In the genomic region with DNA sequence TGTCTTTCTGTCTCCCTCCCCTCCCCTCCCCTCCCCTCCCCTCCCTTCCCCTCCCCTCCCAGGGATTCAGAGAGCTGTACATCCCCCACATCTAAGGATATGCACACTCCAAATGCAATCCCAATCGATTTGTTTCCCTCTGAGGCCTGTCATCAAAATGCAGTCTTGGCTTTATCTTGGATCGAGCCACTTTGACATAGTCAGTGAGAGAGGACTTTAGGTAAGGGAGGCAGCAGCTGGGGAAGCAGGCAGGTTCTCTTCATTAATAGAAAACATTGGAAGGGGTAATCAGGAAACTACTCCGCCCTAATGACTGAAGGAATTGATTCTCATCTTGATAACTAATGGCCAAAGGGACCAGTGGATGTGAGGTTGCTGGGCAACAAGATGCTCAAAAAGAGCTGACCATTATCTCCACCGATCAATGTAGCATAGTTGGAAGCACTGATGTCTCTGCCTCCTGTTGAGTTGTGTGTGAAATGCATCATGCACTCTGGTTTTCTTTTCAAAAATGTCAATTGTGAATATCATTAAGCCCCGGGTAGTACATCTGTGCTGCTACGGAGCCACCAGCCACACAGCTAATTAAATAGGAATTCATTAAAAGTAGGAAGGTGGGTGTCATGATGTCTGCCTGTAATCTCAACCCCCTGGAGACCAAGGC, we compare ENCODE assay signal across 20 mouse cellular contexts. TPM values are rescaled to one million over a fixed set of nuclear protein-coding genes. Genes with fewer than 3 reads are reported as not detected.
DNase-seq lines count a peak whose midpoint lies in the region; ATAC-seq and TF ChIP-seq lines count a peak whose summit lies in the region.
"Had no signal": no experiment of that assay in that cellular context is flagged by ENCODE, and none has a peak within 500 bp of the region (broad histone marks: within the 10 kb centered on the region; RNA-seq: fewer than 3 reads in every experiment).

No protein-coding gene starts in this region.

- ATAC-seq in forebrain, embryonic 13.5 days = peak; percentile 20; the same call in 1 of the 2 replicates
- no peak for ATAC-seq in neural tube, embryonic 14.5 days (ENCODE audit: low read depth)
- ATAC-seq in intestine, postnatal 0 days = no peak
- ATAC-seq: liver, embryonic 12.5 days had no signal

- H3K4me3 ChIP-seq in forebrain, embryonic 13.5 days = no peak overlapping the region
- no peak overlapping the region for H3K4me3 ChIP-seq in hindbrain, embryonic 10.5 days
- H3K4me3 ChIP-seq in midbrain, embryonic 10.5 days = no peak overlapping the region
- no peak overlapping the region for H3K4me3 ChIP-seq in neural tube, embryonic 14.5 days (ENCODE audit: low read depth, low read length)
- no peak overlapping the region for H3K4me3 ChIP-seq in intestine, postnatal 0 days (ENCODE audit: low read depth, low read length)
- H3K4me3 ChIP-seq: embryonic facial prominence, embryonic 15.5 days; gastrocnemius, adult 2 months; liver, embryonic 12.5 days; lung, embryonic 15.5 days; stomach, embryonic 15.5 days had no signal

- peaks cover 7% of the 10 kb centered on the region for H3K36me3 ChIP-seq in forebrain, embryonic 13.5 days (ENCODE audit: poor library complexity, severe bottlenecking)
- H3K36me3 ChIP-seq in hindbrain, embryonic 10.5 days = no peaks in the 10 kb centered on the region
- no peaks in the 10 kb centered on the region for H3K36me3 ChIP-seq in midbrain, embryonic 10.5 days
- no peaks in the 10 kb centered on the region for H3K36me3 ChIP-seq in neural tube, embryonic 14.5 days (ENCODE audit: control insufficient read depth, insufficient read depth, low read length)
- no peaks in the 10 kb centered on the region for H3K36me3 ChIP-seq in intestine, postnatal 0 days (ENCODE audit: control insufficient read depth, insufficient read depth)
- H3K36me3 ChIP-seq: embryonic facial prominence, embryonic 15.5 days; liver, embryonic 12.5 days; lung, embryonic 15.5 days; stomach, embryonic 15.5 days had no signal

- H3K4me1 ChIP-seq in forebrain, embryonic 13.5 days = peaks cover 51% of the 10 kb centered on the region
- H3K4me1 ChIP-seq in hindbrain, embryonic 10.5 days (replicated peaks) = peaks cover 31% of the 10 kb centered on the region
- peaks cover 23% of the 10 kb centered on the region for H3K4me1 ChIP-seq in midbrain, embryonic 10.5 days
- no peaks in the 10 kb centered on the region for H3K4me1 ChIP-seq in neural tube, embryonic 14.5 days (ENCODE audit: control insufficient read depth, insufficient read depth, low read length)
- no peaks in the 10 kb centered on the region for H3K4me1 ChIP-seq in intestine, postnatal 0 days (replicated peaks; ENCODE audit: control insufficient read depth, insufficient read depth, low read length)
- H3K4me1 ChIP-seq: embryonic facial prominence, embryonic 15.5 days; lung, embryonic 15.5 days; stomach, embryonic 15.5 days had no signal

- no peaks in the 10 kb centered on the region for H3K27me3 ChIP-seq in forebrain, embryonic 13.5 days
- no peaks in the 10 kb centered on the region for H3K27me3 ChIP-seq in hindbrain, embryonic 10.5 days (ENCODE audit: insufficient read depth, poor library complexity, severe bottlenecking)
- no peaks in the 10 kb centered on the region for H3K27me3 ChIP-seq in midbrain, embryonic 10.5 days (ENCODE audit: low read depth, poor library complexity, severe bottlenecking)
- no peaks in the 10 kb centered on the region for H3K27me3 ChIP-seq in neural tube, embryonic 14.5 days (ENCODE audit: control insufficient read depth, insufficient read depth, low read length)
- no peaks in the 10 kb centered on the region for H3K27me3 ChIP-seq in intestine, postnatal 0 days (replicated peaks; ENCODE audit: control insufficient read depth, insufficient read depth, low read length)
- H3K27me3 ChIP-seq: embryonic facial prominence, embryonic 15.5 days; liver, embryonic 12.5 days; lung, embryonic 15.5 days; stomach, embryonic 15.5 days had no signal

- WGBS in forebrain, embryonic 13.5 days = 32% methylated on average over 6 of the region's 6 CpGs
- 70% methylated on average over 6 of the region's 6 CpGs for WGBS in hindbrain, embryonic 10.5 days
- WGBS in midbrain, embryonic 10.5 days = 82% methylated on average over 6 of the region's 6 CpGs
- 56% methylated on average over 6 of the region's 6 CpGs for WGBS in neural tube, embryonic 14.5 days
- WGBS in intestine, postnatal 0 days = 83% methylated on average over 6 of the region's 6 CpGs

- H3K9me3 ChIP-seq in forebrain, embryonic 13.5 days (replicated peaks) = no peaks in the 10 kb centered on the region
- H3K9me3 ChIP-seq in hindbrain, embryonic 10.5 days = no peaks in the 10 kb centered on the region
- no peaks in the 10 kb centered on the region for H3K9me3 ChIP-seq in midbrain, embryonic 10.5 days (replicated peaks)
- no peaks in the 10 kb centered on the region for H3K9me3 ChIP-seq in neural tube, embryonic 14.5 days (ENCODE audit: control insufficient read depth, low read length)
- H3K9me3 ChIP-seq in intestine, postnatal 0 days (ENCODE audit: control insufficient read depth) = no peaks in the 10 kb centered on the region
- H3K9me3 ChIP-seq: embryonic facial prominence, embryonic 15.5 days; liver, embryonic 12.5 days; lung, embryonic 15.5 days; stomach, embryonic 15.5 days had no signal

- DNase-seq in hindbrain, embryonic 10.5 days (ENCODE audit: low spot score) = no peak
- no peak for DNase-seq in midbrain, embryonic 10.5 days (ENCODE audit: low spot score)
- no peak for DNase-seq in layer of hippocampus, adult 11-12 months (ENCODE audit: low spot score)
- DNase-seq in adrenal gland, postnatal 36 days = no peak
- DNase-seq: cerebellum, postnatal 14 days; embryo, embryonic 11 days; gastrocnemius, adult 2 months; heart, adult 11 months; kidney, adult 8-10 months; kidney, postnatal 4 days; right cerebral cortex, adult 18-20 months had no signal

- no peak for TF ChIP-seq CTCF in intestine, postnatal 0 days (IDR thresholded peaks at IDR 0.05; ENCODE audit: low read depth)

- H3K4me2 ChIP-seq in forebrain, embryonic 13.5 days = no peak overlapping the region
- H3K4me2 ChIP-seq in neural tube, embryonic 14.5 days (ENCODE audit: low read depth, low read length) = no peak overlapping the region
- no peak overlapping the region for H3K4me2 ChIP-seq in intestine, postnatal 0 days (replicated peaks; ENCODE audit: low read depth)
- H3K4me2 ChIP-seq: embryonic facial prominence, embryonic 15.5 days; liver, embryonic 12.5 days; lung, embryonic 15.5 days; stomach, embryonic 15.5 days had no signal

- H3K9ac ChIP-seq in forebrain, embryonic 13.5 days = no peak overlapping the region
- no peak overlapping the region for H3K9ac ChIP-seq in neural tube, embryonic 14.5 days (replicated peaks; ENCODE audit: low read depth, low read length)
- H3K9ac ChIP-seq in intestine, postnatal 0 days (ENCODE audit: low read depth, low read length) = no peak overlapping the region
- H3K9ac ChIP-seq: embryonic facial prominence, embryonic 15.5 days; liver, embryonic 12.5 days; lung, embryonic 15.5 days; stomach, embryonic 15.5 days had no signal

- H3K27ac ChIP-seq in forebrain, embryonic 13.5 days = peak overlapping the region; percentile 92
- H3K27ac ChIP-seq in hindbrain, embryonic 10.5 days = peak overlapping the region; percentile 87; the same call in 1 of the 2 replicates
- peak overlapping the region; percentile 69 for H3K27ac ChIP-seq in midbrain, embryonic 10.5 days (replicated peaks)
- peak overlapping the region; percentile 62 for H3K27ac ChIP-seq in neural tube, embryonic 14.5 days (ENCODE audit: low read depth, low read length)
- no peak overlapping the region for H3K27ac ChIP-seq in intestine, postnatal 0 days (ENCODE audit: low read depth, low read length)
- H3K27ac ChIP-seq: embryonic facial prominence, embryonic 15.5 days; gastrocnemius, adult 2 months; liver, embryonic 12.5 days; lung, embryonic 15.5 days; macrophage; stomach, embryonic 15.5 days had no signal

RNA-seq across cellular contexts. Expression of gene Mmd2, which starts 17.5 kb away (rescaled TPM):
- polyA plus RNA-seq in forebrain, embryonic 13.5 days (2015; fragmentation: Nextera tagmentation; extraction: Ambion mirVana) = 42.7 and 43.1 TPM in 2 replicates
- 4.3 and 4.7 TPM in 2 replicates for polyA plus RNA-seq in hindbrain, embryonic 10.5 days (2016; fragmentation: Nextera tagmentation; extraction: Ambion mirVana)
- polyA plus RNA-seq in midbrain, embryonic 10.5 days (2016; fragmentation: Nextera tagmentation; extraction: Ambion mirVana) = 4.8 and 7.3 TPM in 2 replicates
- 59.7 and 59.9 TPM in 2 replicates for polyA plus RNA-seq in neural tube, embryonic 14.5 days (2014; fragmentation: Nextera tagmentation; extraction: Ambion mirVana)
- 0.52 and 0.63 TPM in 2 replicates for polyA plus RNA-seq in intestine, postnatal 0 days (2015; fragmentation: Nextera tagmentation; extraction: Ambion mirVana)
- 10 to 100 TPM; 21.6 to 35.2 TPM for total RNA-seq in adrenal gland, postnatal 36 days (2021)
- total RNA-seq: gastrocnemius, adult 2 months; hematopoietic stem cell, adult 5-6 weeks had no signal
- polyA plus RNA-seq: macrophage had no signal

RNA-seq across cellular contexts. Expression of gene Wipi2, which starts 36.4 kb away (rescaled TPM):
- polyA plus RNA-seq in forebrain, embryonic 13.5 days (2015; fragmentation: Nextera tagmentation; extraction: Ambion mirVana) = 48.3 and 49.1 TPM in 2 replicates
- 55.6 and 61.6 TPM in 2 replicates for polyA plus RNA-seq in hindbrain, embryonic 10.5 days (2016; fragmentation: Nextera tagmentation; extraction: Ambion mirVana)
- polyA plus RNA-seq in midbrain, embryonic 10.5 days (2016; fragmentation: Nextera tagmentation; extraction: Ambion mirVana) = 56.2 and 60.9 TPM in 2 replicates
- polyA plus RNA-seq in neural tube, embryonic 14.5 days (2014; fragmentation: Nextera tagmentation; extraction: Ambion mirVana) = 40.4 and 53.1 TPM in 2 replicates
- polyA plus RNA-seq in intestine, postnatal 0 days (2015; fragmentation: Nextera tagmentation; extraction: Ambion mirVana) = 25.5 and 29.4 TPM in 2 replicates
- 100 to 1,000 TPM in 1 of 2 experiments, 10 to 100 TPM in 1; 95.2 to 104 TPM for total RNA-seq in adrenal gland, postnatal 36 days (2021)

RNA-seq across cellular contexts. Expression of gene Radil, which starts 40.2 kb away (rescaled TPM):
- 4.5 and 5.4 TPM in 2 replicates for polyA plus RNA-seq in forebrain, embryonic 13.5 days (2015; fragmentation: Nextera tagmentation; extraction: Ambion mirVana)
- polyA plus RNA-seq in hindbrain, embryonic 10.5 days (2016; fragmentation: Nextera tagmentation; extraction: Ambion mirVana) = 5.5 and 6.1 TPM in 2 replicates
- 4.9 and 6.1 TPM in 2 replicates for polyA plus RNA-seq in midbrain, embryonic 10.5 days (2016; fragmentation: Nextera tagmentation; extraction: Ambion mirVana)
- 14.2 and 20.1 TPM in 2 replicates for polyA plus RNA-seq in neural tube, embryonic 14.5 days (2014; fragmentation: Nextera tagmentation; extraction: Ambion mirVana)
- 0.55 and 0.58 TPM in 2 replicates for polyA plus RNA-seq in intestine, postnatal 0 days (2015; fragmentation: Nextera tagmentation; extraction: Ambion mirVana)
- 1 to 10 TPM; 3.3 to 5.5 TPM for total RNA-seq in adrenal gland, postnatal 36 days (2021)
- total RNA-seq: hematopoietic stem cell, adult 5-6 weeks had no signal
- polyA plus RNA-seq: macrophage had no signal
